Mouse (Mus musculus) erythroblast, embryonic 14.5 days (primary cell): ENCODE data around the gene Cdkn2aip.

Source experiments
- GATA1 ChIP-seq: IDR thresholded peaks from 2 replicates; pipeline ENCODE4 v1.6.1; 2012; ENCODE audit warnings: low read length, inconsistent platforms, mixed read lengths
- TAL1 ChIP-seq: IDR thresholded peaks from 3 replicates; pipeline ENCODE4 v1.6.1; 2012; ENCODE audit warnings: low read length, inconsistent platforms, mixed read lengths

DNA sequence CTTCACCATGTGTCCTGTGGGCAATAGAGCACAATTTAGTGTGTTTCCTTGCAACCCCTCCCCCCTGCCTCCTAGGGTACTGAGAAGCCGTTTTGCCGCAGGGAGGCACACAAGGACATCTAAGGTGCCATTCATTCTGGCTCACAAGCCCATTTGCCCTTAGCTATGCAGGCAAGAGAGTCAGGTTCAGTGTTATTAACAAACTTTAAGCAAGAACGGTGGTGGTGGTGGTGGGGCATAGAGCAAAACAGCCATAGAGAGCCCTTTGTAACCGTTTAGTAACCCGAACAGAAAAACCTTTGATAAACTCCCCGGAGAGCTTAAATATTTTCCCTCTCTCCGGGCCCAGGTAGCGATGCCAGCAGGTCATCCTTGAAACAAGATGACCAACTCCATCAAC, 29.3 kb upstream of the Cdkn2aip start:
- TF ChIP-seq TAL1 (no peak), GATA1 (no peak)
